Mouse (Mus musculus): ENCODE results near the gene Gm28230.

Gene Gm28230

GRCm38 (mm10) chr2:74722949-74723348, 3.6 kb upstream of the Gm28230 start:
- DNase-seq (ENCODE audit: extremely low spot score, low spot score) = peak; percentile 54

- DNase-seq (ENCODE audit: extremely low spot score, low spot score) = peak; percentile 58
These were observed 2.1 kb upstream of the Gm28230 start for GRCm38 (mm10) chr2:74724244-74725015.

GRCm38 (mm10) chr2:74725171-74725570, 1.4 kb upstream of the Gm28230 start:
- peak; percentile 57 for DNase-seq (ENCODE audit: extremely low spot score, low spot score)

GRCm38 (mm10) chr2:74726973-74727639, 578 bp downstream of the Gm28230 start:
- peak; percentile 67 for DNase-seq (ENCODE audit: extremely low spot score, low spot score)

- peak; percentile 69 for DNase-seq (ENCODE audit: extremely low spot score, low spot score)
These were observed 1.2 kb downstream of the Gm28230 start for GRCm38 (mm10) chr2:74727640-74728302.

- DNase-seq (ENCODE audit: extremely low spot score, low spot score) = peak; percentile 65
These were observed 1.8 kb downstream of the Gm28230 start for GRCm38 (mm10) chr2:74728303-74728680.

GRCm38 (mm10) chr2:74730331-74730730, 3.8 kb downstream of the Gm28230 start:
- DNase-seq (ENCODE audit: extremely low spot score, low spot score) = peak; percentile 40

- peak; percentile 63 for DNase-seq (ENCODE audit: extremely low spot score, low spot score)
These were observed 4.5 kb downstream of the Gm28230 start for GRCm38 (mm10) chr2:74731055-74731454.

- DNase-seq (ENCODE audit: extremely low spot score, low spot score) = peak; percentile 54
These were observed 5.4 kb downstream of the Gm28230 start for GRCm38 (mm10) chr2:74731799-74732512.

GRCm38 (mm10) chr2:74732513-74733316, 6.2 kb downstream of the Gm28230 start:
- DNase-seq (ENCODE audit: extremely low spot score, low spot score) = peak; percentile 81

- DNase-seq (ENCODE audit: extremely low spot score, low spot score) = no peak
These were observed 6.8 kb downstream of the Gm28230 start for GRCm38 (mm10) chr2:74733317-74733661.

GRCm38 (mm10) chr2:74733765-74734164, 7.2 kb downstream of the Gm28230 start:
- peak; percentile 69 for DNase-seq (ENCODE audit: extremely low spot score, low spot score)

GRCm38 (mm10) chr2:74734451-74734850, 7.9 kb downstream of the Gm28230 start:
- peak; percentile 81 for DNase-seq (ENCODE audit: extremely low spot score, low spot score)

- peak; percentile 76 for DNase-seq (ENCODE audit: extremely low spot score, low spot score)
These were observed 8.7 kb downstream of the Gm28230 start for GRCm38 (mm10) chr2:74734996-74735811.

GRCm38 (mm10) chr2:74735851-74736687, 9.5 kb downstream of the Gm28230 start:
- peak; percentile 78 for DNase-seq (ENCODE audit: extremely low spot score, low spot score)

- DNase-seq (ENCODE audit: extremely low spot score, low spot score) = peak; percentile 63
These were observed 10.4 kb downstream of the Gm28230 start for GRCm38 (mm10) chr2:74736688-74737577.

GRCm38 (mm10) chr2:74737578-74738070, 11.1 kb downstream of the Gm28230 start:
- peak; percentile 74 for DNase-seq (ENCODE audit: extremely low spot score, low spot score)

Data from neural tube, embryonic 10.5 days (tissue).